Mouse (Mus musculus) C2C12 (cell line): ENCODE data around the gene Dkk2.

Experiments
- CEBPB ChIP-seq: IDR thresholded peaks from one replicate; pipeline ENCODE4 v1.6.1; 2011; ENCODE audit warnings: low read depth, mild to moderate bottlenecking, control low read depth, moderate library complexity
- CTCF ChIP-seq: IDR thresholded peaks from one replicate; pipeline ENCODE4 v1.5.1; 2011; ENCODE audit not compliant: control insufficient read depth, insufficient read depth, insufficient read length
- FOSL1 ChIP-seq: IDR thresholded peaks from one replicate; pipeline ENCODE4 v1.8.0; 2011; ENCODE audit warnings: mild to moderate bottlenecking, low read length; ENCODE audit not compliant: poor library complexity, insufficient read depth, severe bottlenecking
- MAX ChIP-seq: IDR thresholded peaks from one replicate; pipeline ENCODE4 v1.6.1; 2011; ENCODE audit warnings: mild to moderate bottlenecking, control low read depth
- MYOD1 ChIP-seq: IDR thresholded peaks from one replicate; pipeline ENCODE4 v1.6.1; 2011; ENCODE audit warnings: low read depth; ENCODE audit not compliant: control insufficient read depth, insufficient read length
- MYOG ChIP-seq: IDR thresholded peaks from one replicate; pipeline ENCODE4 v1.6.1; 2011; ENCODE audit not compliant: control insufficient read depth, insufficient read length; ENCODE audit errors: extremely low read depth
- USF1 ChIP-seq: IDR thresholded peaks from one replicate; pipeline ENCODE4 v1.6.1; 2011; ENCODE audit warnings: low read depth, mild to moderate bottlenecking, control low read depth, moderate library complexity

- no peak for TF ChIP-seq CTCF
- no peak for TF ChIP-seq MYOG
- TF ChIP-seq CEBPB: no peak
- TF ChIP-seq MAX: no peak
- TF ChIP-seq USF1: no peak
- no peak for TF ChIP-seq MYOD1
- no peak for TF ChIP-seq FOSL1
Measured at GRCm38 (mm10) chr3:132202665-132203064, 117.6 kb downstream of the Dkk2 start.
